Mouse (Mus musculus): Measurements from ENCODE around the gene Tmem151a. TPM values are rescaled to one million over a fixed set of nuclear protein-coding genes. Genes with fewer than 3 reads are reported as not detected.
A peak's percentile ranks its signal among the peaks of the same experiment; 100 is the strongest.
"Not testable (repeated sequence)": the region's sequence is repeated elsewhere in the genome, so short reads cannot be mapped to it uniquely, and the experiment has no call there.

Tmem151a gene
- polyA plus RNA-seq, 1 experiment from 2014 or later, result 1.5 TPM

DNA sequence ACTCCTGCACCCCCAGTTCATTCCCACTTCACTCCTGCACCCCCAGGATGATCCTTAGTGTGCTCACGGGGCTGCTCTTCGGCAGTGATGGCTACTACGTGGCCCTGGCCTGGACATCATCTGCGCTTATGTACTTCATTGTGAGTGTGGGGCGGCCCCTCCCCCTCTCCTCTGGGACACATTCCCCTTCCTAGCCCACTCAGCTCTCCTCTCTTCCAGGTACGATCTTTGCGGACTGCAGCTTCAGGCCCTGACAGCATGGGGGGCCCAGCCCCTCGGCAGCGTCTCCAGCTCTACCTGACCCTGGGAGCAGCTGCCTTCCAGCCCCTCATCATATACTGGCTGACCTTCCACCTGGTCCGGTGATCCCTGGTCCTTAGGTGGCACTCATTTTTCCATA, 6.8 kb upstream of the Tmem151a start:
- no peak overlapping the region for H3K27ac ChIP-seq
- WGBS (ENCODE audit: insufficient replicate concordance), result 89% methylated on average over 10 of the region's 10 CpGs
- no peak overlapping the region for H3K4me3 ChIP-seq
- H3K4me2 ChIP-seq, result no peak overlapping the region
- peaks cover 43% of the 10 kb centered on the region for H3K4me1 ChIP-seq
- H3K9me3 ChIP-seq (replicated peaks), result no peaks in the 10 kb centered on the region
- peaks cover 35% of the 10 kb centered on the region for H3K36me3 ChIP-seq
- no peak overlapping the region for H3K9ac ChIP-seq
- ATAC-seq, result no peak
- peaks cover 31% of the 10 kb centered on the region for H3K27me3 ChIP-seq (replicated peaks)

DNA sequence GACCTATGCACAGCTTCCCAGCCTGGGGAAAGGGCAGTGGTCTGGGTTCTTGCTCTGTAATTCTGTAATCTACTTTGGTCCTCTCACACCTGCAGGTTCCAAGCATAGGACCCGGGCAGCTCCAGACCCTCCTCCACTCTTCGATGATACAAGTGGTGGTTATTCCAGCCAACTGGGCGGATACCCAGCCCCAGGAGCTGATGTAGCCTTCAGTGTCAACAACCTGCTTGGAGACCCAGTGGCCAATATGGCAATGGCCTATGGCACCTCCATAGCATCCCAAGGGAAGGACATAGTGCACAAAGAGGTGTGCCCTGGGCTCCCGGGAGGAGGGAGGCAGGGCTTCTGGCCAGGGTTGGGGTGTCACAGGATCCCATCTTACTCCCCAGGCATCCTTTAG, 4.0 kb upstream of the Tmem151a start:
- H3K36me3 ChIP-seq, result peaks cover 35% of the 10 kb centered on the region
- no peak overlapping the region for H3K27ac ChIP-seq
- H3K4me2 ChIP-seq, result peak overlapping the region; percentile 84
- ATAC-seq, result no peak
- no peaks in the 10 kb centered on the region for H3K9me3 ChIP-seq (replicated peaks)
- H3K4me1 ChIP-seq, result peaks cover 37% of the 10 kb centered on the region
- H3K4me3 ChIP-seq, result peak overlapping the region; percentile 84
- H3K27me3 ChIP-seq (replicated peaks), result peaks cover 30% of the 10 kb centered on the region
- H3K9ac ChIP-seq, result peak overlapping the region; percentile 74; the same call in 1 of the 2 replicates
- WGBS (ENCODE audit: insufficient replicate concordance), result 80% methylated on average over 4 of the region's 4 CpGs

DNA sequence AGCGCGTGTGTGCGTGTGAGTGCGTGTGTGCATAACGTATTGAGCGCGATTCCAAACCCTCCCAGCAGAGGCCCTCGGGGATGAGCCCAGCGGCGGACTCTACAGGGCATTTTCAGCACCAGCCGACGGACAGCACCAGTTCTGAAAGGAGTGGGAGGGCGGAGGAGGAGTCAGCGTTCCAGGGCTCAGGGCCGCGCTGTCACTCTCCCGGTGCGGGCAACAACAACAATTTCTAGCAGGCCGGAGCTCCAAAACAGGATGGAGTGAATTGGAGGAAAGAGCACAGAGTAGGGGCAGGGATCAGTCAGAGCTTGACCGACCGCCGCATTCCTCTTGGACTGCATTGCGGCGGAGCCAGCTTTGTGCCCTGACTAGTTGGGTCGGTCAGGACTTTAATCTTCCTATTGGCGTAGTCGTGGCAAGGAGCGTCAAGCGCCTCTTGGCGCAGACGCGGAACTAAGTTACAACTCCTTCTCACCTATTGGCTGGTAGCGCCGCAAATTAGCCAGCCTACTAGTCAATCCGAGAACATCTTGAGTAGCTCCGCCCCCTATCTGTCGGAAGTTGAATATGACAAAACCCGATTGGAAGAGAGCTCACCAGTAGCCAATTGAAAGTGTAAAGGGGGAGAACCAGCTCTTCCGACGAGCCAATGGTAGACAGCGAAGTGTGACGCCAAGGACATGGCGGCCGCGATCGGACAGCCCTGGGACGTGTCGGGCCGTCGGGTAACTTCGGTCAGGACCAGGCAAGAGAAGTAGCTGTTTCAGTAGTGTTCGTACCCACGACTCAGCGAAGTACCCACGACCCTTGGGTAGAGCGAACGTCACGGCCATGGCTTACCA, 2.8 kb upstream of the Tmem151a start, which contains the start of gene Yif1a:
Gene Yif1a, plus strand, starts transcription at position 655 of the 845 bp plus-strand sequence.
- Histone ChIP-seq H3K4me2 (peak within 1 kb of the TSS; percentile 84), H3K27me3 (replicated peaks) (peaks cover 42% of the 10 kb centered on the region), H3K9me3 (replicated peaks) (no peaks in the 10 kb centered on the region), H3K4me3 (peak within 1 kb of the TSS; percentile 84), H3K36me3 (peaks cover 34% of the 10 kb centered on the region), H3K4me1 (peaks cover 31% of the 10 kb centered on the region), H3K9ac (peak within 1 kb of the TSS; percentile 74), H3K27ac (peak within 1 kb of the TSS; percentile 87)
- ATAC-seq, result peak; percentile 90
- under 1% methylated on average over 58 of the region's 58 CpGs for WGBS (ENCODE audit: insufficient replicate concordance)

DNA sequence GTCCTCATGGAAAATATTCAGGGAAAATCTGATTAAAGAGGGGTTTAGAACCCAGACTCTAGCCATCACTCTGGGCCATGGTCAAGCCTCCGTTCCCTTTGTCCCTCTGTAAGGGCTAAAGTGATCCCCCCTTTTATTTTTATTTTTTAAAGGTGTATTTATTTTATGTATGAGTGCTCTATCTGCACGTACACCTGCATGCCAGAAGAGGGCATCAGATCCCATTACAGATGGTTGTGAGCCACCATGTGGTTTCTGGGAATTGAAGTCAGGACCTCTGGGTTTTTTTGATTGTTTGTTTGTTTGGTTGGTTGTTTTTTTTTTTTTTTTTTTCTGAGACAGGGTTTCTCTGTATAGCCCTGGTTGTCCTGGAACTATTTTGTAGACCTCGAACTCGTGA, 1.2 kb upstream of the Tmem151a start:
- Histone ChIP-seq H3K4me1 (peaks cover 31% of the 10 kb centered on the region), H3K36me3 (peaks cover 18% of the 10 kb centered on the region), H3K27me3 (replicated peaks) (peaks cover 58% of the 10 kb centered on the region)
- not testable (repeated sequence) for ATAC-seq; H3K4me2 ChIP-seq; H3K4me3 ChIP-seq; H3K9me3 ChIP-seq (replicated peaks); H3K27ac ChIP-seq; H3K9ac ChIP-seq
- WGBS (ENCODE audit: insufficient replicate concordance), result 47% methylated on average over 4 of the region's 4 CpGs

DNA sequence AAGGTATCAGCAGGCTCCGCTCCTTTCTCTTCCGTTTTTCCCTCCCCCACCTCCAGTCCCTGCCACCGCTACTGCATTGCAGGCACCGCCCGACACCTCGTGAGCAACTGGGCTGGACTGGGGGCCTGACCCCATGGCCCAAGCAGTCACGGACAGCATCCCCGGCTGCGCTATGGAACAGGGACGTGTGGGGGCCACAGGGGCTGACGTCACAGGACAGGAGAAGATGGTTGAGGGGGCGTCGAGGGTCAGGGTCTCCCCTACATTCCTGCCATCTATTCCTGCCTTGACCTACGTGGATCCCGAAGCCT, 542 bp downstream of the Tmem151a start:
- Histone ChIP-seq H3K36me3 (peaks cover 4% of the 10 kb centered on the region; the same call in 1 of the 2 replicates), H3K4me2 (peak overlapping the region; percentile 81), H3K9me3 (replicated peaks) (no peaks in the 10 kb centered on the region), H3K4me1 (peaks cover 31% of the 10 kb centered on the region), H3K9ac (no peak overlapping the region), H3K27me3 (replicated peaks) (peaks cover 75% of the 10 kb centered on the region), H3K27ac (no peak overlapping the region), H3K4me3 (peak overlapping the region; percentile 57)
- ATAC-seq, result no peak
- WGBS (ENCODE audit: insufficient replicate concordance), result 5% methylated on average over 15 of the region's 15 CpGs

DNA sequence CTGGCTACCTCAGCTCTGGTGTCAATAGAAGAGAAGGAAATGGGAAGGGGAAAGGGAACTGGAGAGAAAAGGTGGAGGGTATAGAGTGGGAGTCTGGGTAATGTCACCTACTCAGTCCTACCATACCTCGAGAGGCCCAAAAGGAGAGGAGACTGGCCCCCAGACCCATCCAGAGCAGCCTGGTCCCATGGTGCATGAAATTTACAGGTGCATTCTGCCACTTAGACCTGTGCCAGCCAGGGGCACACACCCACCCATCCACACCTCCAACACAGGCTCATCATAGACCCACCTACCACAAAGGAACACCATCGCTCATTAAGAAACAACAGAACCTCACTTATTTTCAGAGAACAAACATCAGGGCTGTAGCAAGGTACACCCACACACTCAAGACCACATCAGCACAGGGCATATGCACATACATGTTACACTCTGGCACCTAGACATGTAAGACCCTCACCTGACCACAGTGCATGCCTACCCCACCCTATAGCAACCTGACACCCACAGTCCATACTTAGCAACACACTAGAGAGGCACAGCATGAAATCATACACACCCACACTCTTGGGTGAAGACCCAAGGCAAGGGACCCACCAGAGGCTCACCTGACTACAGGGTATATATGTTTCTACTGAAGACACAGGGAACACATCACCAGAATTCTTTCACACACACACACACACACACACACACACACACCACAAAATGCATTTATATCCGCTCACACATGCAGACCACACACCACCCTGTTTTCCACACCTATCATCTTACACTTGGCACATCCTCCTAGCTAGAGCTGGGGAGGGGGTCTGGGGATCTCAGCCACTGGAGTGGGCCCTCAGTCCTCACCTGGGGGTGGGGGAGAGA, 1.1 kb downstream of the Tmem151a start:
- no peak overlapping the region for H3K9ac ChIP-seq
- H3K27ac ChIP-seq, result no peak overlapping the region
- no peaks in the 10 kb centered on the region for H3K9me3 ChIP-seq (replicated peaks)
- peaks cover 81% of the 10 kb centered on the region for H3K27me3 ChIP-seq (replicated peaks)
- H3K4me3 ChIP-seq, result peak overlapping the region; percentile 57; the same call in 1 of the 2 replicates
- H3K4me1 ChIP-seq, result peaks cover 27% of the 10 kb centered on the region
- no peaks in the 10 kb centered on the region for H3K36me3 ChIP-seq
- ATAC-seq, result no peak
- peak overlapping the region; percentile 81; the same call in 1 of the 2 replicates for H3K4me2 ChIP-seq
- WGBS (ENCODE audit: insufficient replicate concordance), result 57% methylated on average over 3 of the region's 3 CpGs

DNA sequence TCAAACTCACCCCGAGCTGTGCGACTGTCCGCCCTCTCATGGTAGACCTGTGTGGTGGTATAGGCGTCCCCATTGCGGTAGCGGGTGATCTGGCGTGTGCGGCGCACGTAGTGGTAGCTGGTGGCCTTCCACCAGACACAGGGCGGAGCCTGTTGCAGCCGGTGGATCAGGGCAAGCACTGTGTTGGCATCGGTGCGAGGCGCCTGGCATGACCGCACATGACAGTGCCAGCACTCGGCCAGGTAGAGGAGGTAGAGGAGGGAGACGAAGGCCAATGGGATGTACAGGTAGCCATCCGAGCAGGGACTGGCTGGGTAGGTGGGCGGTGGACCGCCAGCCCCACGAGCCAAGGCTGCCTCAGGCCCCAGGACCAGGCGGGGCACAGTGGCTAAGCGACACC, 2.7 kb downstream of the Tmem151a start:
- H3K9ac ChIP-seq, result no peak overlapping the region
- H3K9me3 ChIP-seq (replicated peaks), result no peaks in the 10 kb centered on the region
- no peak for ATAC-seq
- no peaks in the 10 kb centered on the region for H3K36me3 ChIP-seq
- H3K4me3 ChIP-seq, result no peak overlapping the region
- no peak overlapping the region for H3K27ac ChIP-seq
- 45% methylated on average over 24 of the region's 24 CpGs for WGBS (ENCODE audit: insufficient replicate concordance)
- peaks cover 88% of the 10 kb centered on the region for H3K27me3 ChIP-seq (replicated peaks)
- H3K4me1 ChIP-seq, result peaks cover 19% of the 10 kb centered on the region
- H3K4me2 ChIP-seq, result no peak overlapping the region

DNA sequence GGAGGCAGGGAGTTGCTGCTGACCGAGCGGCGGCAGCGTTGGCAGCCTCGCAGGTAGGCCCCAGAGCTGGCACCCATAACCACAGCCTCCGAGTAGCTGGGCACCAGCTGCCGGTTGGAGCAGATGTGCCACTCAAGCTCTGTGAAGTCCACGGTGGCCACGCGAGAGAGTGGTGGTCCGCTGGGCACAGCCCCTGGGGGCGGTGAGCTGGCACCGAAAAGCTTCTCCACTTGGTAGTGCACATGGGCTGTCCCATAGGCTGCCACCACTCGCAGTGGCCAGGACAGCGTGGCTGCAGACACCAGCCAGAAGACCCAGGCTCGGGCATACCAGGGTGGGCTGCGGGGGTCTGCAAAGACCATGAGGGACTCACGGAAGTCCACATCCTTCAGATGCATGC, 3.3 kb downstream of the Tmem151a start:
- Histone ChIP-seq H3K27me3 (replicated peaks) (peaks cover 84% of the 10 kb centered on the region), H3K9ac (no peak overlapping the region), H3K4me1 (peaks cover 13% of the 10 kb centered on the region), H3K4me3 (no peak overlapping the region), H3K9me3 (replicated peaks) (no peaks in the 10 kb centered on the region), H3K4me2 (no peak overlapping the region), H3K27ac (no peak overlapping the region), H3K36me3 (no peaks in the 10 kb centered on the region)
- WGBS (ENCODE audit: insufficient replicate concordance), result 45% methylated on average over 18 of the region's 18 CpGs
- ATAC-seq, result no peak

DNA sequence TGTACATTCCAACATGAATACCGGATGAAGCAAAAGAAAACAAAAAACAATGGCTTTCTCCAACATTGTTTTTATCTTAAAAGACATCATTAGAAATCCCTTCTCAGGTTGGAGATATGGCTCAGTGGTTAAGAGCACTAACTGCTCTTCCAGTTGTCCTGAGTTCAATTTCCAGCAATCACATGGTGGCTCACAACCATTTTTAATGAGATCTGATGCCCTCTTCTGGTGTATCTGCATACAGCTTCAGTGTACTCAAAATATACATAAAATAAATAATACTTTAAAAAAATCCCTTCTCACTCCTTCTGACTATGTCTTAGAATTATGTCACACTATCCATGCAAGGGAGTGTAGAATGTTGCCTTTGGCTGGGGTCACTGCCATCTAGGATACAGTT, 6.1 kb downstream of the Tmem151a start:
- no peaks in the 10 kb centered on the region for H3K4me1 ChIP-seq
- H3K4me3 ChIP-seq, result no peak overlapping the region
- no peak overlapping the region for H3K27ac ChIP-seq
- H3K36me3 ChIP-seq, result no peaks in the 10 kb centered on the region
- peaks cover 81% of the 10 kb centered on the region for H3K27me3 ChIP-seq (replicated peaks)
- H3K9ac ChIP-seq, result no peak overlapping the region
- no peak overlapping the region for H3K4me2 ChIP-seq
- no peak for ATAC-seq
- H3K9me3 ChIP-seq (replicated peaks), result no peaks in the 10 kb centered on the region
- 85% methylated on average over 1 of the region's 1 CpGs for WGBS (ENCODE audit: insufficient replicate concordance)

DNA sequence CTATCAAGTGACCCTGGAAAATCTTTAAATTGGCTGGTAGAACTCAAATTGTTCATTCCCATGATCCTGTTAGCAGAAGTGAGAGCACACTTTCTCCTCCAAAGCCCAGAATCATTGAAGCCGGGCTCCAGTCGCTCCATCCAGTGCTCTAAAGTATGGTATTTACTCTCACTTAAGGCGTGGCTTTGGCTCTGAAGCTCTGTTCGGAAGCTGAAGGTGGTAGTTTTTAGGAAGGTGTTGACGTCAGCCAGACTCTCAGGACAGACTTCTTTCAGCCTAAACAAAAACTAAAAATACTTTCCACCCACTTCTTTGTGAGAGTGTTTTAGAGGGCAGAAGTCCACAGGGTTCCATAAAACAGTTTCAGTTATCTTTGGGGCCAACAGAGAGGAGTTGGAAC, 11.8 kb downstream of the Tmem151a start:
- Histone ChIP-seq H3K36me3 (no peaks in the 10 kb centered on the region), H3K4me3 (no peak overlapping the region), H3K9ac (no peak overlapping the region), H3K4me2 (no peak overlapping the region), H3K27me3 (replicated peaks) (peaks cover 69% of the 10 kb centered on the region), H3K27ac (no peak overlapping the region), H3K9me3 (replicated peaks) (no peaks in the 10 kb centered on the region), H3K4me1 (peaks cover 46% of the 10 kb centered on the region)
- no peak for ATAC-seq
- WGBS (ENCODE audit: insufficient replicate concordance), result 39% methylated on average over 5 of the region's 5 CpGs

DNA sequence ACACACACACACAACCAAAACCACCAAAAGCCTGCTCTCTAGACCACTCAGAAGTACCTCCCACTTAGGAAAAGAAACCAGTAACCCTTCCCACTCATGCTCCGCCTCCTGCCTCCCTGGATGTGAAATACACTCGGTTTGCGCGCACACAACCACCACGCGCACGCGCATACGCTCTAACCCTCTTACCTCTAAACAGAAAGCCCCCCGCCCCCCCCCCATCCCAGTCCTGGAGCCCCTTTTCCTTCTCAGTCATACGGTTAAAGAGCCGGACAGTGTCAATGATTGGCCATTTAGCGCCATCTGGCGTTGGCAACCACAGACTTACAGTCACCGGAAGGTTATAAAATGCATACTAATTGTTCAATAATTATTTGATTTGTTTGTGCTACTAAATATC, 12.3 kb downstream of the Tmem151a start:
- Histone ChIP-seq H3K9ac (peak overlapping the region; percentile 14; the same call in 1 of the 2 replicates), H3K4me2 (peak overlapping the region; percentile 92), H3K36me3 (no peaks in the 10 kb centered on the region), H3K27me3 (replicated peaks) (peaks cover 69% of the 10 kb centered on the region), H3K4me1 (peaks cover 51% of the 10 kb centered on the region), H3K4me3 (peak overlapping the region; percentile 57), H3K27ac (no peak overlapping the region), H3K9me3 (replicated peaks) (no peaks in the 10 kb centered on the region)
- peak; percentile 3; the same call in 1 of the 2 replicates for ATAC-seq
- WGBS (ENCODE audit: insufficient replicate concordance), result 2% methylated on average over 15 of the region's 15 CpGs
